Mouse (Mus musculus) megakaryocyte, embryonic 14.5 days (primary cell): ENCODE results near the gene Krtap4-2.

Source experiments
- FLI1 ChIP-seq: IDR thresholded peaks from 2 replicates; pipeline ENCODE4 v1.6.1; 2012; ENCODE audit warnings: low read length, inconsistent platforms, mixed read lengths
- GATA1 ChIP-seq: IDR thresholded peaks from 3 replicates; pipeline ENCODE4 v1.6.1; 2012; ENCODE audit warnings: mixed read lengths, low read length, inconsistent platforms, borderline replicate concordance

- TF ChIP-seq GATA1 (no peak), FLI1 (no peak)
Measured at GRCm38 (mm10) chr11:99646444-99646843, 11.6 kb upstream of the Krtap4-2 start.
